Mouse (Mus musculus): ENCODE measurements at regions not wholly inside any gene's neighbourhood (a gene's known extent, or its start where the extent isn't known, plus 50 kb on each side); places are given as distances from the start of the nearest gene placed in this dataset.

- TF ChIP-seq CTCF (IDR thresholded peaks at IDR 0.05) = no peak
- intact Hi-C loops (cut with DNase I) = no loop called here
- H3K4me3 ChIP-seq = no peak overlapping the region
- no peak overlapping the region for H3K27ac ChIP-seq
- DNase-seq = no peak
Observed at GRCm38 (mm10) chr13:83955701-83956100, 266.4 kb upstream of the Tmem161b start.

DNA sequence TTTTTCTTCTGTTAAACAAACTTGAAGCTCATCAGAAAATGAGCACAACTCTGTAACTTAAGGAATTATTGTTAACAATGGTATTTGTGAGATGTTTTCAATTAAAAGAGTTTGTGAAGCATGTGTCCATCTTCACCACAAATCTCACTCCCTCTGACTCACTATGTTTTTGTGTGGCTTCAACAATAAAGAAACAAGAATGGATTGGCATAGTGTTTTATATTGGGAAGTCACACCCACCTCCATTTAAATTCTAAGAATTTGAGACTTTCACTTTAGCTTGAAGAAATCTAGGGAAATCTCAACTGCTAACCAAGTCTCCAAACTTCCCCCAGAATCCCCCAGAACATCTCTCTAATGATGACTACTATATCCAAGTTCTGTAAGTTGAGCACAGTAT, 243.6 kb upstream of the Tmem161b start:
- intact Hi-C loops (cut with DNase I) = no loop called here
- DNase-seq = no peak
- Histone ChIP-seq H3K27ac (no peak overlapping the region), H3K4me3 (no peak overlapping the region)
- no peak for TF ChIP-seq CTCF (IDR thresholded peaks at IDR 0.05)

DNA sequence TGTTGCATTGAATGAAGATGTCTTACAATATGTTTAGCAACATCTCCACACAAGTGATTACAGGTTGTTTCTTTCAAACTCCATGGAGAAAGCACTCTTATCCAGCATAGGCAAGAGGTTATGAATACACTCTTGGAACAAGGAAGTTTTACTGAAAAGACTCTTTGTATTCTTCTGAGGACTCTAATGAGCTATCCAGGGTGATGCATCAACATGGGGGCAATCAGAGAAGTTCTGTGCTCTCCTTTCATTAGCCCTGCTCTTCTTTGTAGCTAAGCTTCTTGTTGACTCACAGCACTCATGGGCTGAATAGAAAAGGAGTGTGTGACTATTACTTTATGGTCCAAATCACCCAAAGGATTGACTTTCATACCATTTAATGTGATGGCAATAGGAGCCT, 242.6 kb upstream of the Tmem161b start:
- Histone ChIP-seq H3K27ac (no peak overlapping the region), H3K4me3 (no peak overlapping the region)
- intact Hi-C loops (cut with DNase I) = no loop called here
- DNase-seq = no peak
- TF ChIP-seq CTCF (IDR thresholded peaks at IDR 0.05) = no peak

DNA sequence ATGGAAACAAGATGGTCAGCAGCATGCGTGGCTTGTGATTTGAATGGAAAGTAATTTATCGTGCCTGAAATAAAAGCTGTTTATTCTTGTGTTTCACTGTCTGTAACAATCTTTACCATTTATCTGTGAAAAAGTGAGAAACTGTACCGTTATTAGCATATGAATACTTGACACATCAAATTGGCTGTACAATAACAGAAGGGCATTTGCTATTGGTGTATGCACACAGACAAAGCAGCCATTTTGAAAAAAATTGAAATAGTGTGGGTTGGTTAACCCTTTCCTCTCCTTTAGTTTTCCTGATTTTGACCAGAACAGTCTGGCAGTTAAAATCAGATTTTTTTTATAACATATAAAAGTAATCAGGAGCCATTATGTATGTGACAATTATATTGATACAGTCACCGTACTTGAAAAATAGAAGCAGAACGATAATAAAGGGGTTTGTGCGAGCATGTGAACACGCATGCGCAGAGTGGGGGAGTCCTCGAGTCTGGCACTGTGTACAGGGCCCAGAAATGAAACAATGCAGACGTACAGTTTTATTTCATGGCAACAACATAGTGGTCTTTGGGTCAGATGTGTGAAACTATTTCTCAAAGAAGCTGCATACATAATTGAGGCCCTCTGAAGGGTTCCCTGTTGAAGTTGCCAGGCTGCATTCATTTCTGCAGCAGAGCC, 237.3 kb upstream of the Tmem161b start:
- Histone ChIP-seq H3K4me3 (no peak overlapping the region), H3K27ac (no peak overlapping the region)
- intact Hi-C loops (cut with DNase I) = no loop called here
- TF ChIP-seq CTCF (IDR thresholded peaks at IDR 0.05) = no peak
- no peak for DNase-seq

GRCm38 (mm10) chr13:83987746-83988423, 234.2 kb upstream of the Tmem161b start:
- Histone ChIP-seq H3K4me3 (no peak overlapping the region), H3K27ac (no peak overlapping the region)
- no peak for DNase-seq
- TF ChIP-seq CTCF (IDR thresholded peaks at IDR 0.05) = no peak
- intact Hi-C loops (cut with DNase I) = no loop called here

- TF ChIP-seq CTCF (IDR thresholded peaks at IDR 0.05) = no peak
- no peak overlapping the region for H3K4me3 ChIP-seq
- no peak overlapping the region for H3K27ac ChIP-seq
- no peak for DNase-seq
- intact Hi-C loops (cut with DNase I) = no loop called here
Observed at GRCm38 (mm10) chr13:83988517-83988916, 233.6 kb upstream of the Tmem161b start.

DNA sequence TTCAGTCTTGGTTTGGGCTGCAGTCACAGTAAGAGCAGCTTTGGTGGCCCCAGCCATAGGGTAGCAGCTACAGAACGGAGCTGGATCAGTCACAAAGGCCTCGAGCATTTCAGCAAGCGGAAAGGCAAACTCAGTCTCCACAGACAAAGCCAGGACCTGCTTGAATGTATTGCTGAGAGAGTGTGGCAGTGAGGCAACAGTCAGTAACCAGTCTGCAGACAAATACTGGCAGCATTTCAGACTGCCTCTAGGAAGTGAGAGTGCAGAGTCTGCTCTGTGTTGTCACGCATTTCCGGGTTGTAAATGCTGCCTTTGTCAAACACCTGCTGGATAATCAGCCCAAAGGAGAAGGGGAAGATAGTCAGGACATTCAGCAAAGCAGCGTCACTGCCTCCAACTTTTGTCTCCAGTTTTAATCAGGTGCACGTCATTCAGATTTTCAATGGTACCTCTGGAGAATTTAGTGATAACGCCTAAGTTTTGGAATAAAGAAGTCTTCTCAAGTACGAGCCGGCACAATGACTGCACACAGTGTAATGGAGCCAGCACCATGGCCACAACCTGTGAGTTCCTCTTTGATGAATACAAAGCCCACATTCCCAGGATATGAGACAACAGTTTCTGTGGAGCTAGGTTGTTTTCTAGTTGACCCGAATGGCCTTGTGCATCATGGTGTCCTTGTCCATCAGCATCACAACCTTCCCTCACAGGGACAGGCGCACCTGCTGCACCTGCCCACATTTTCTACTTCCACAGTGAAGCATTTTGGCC, 224.3 kb upstream of the Tmem161b start:
- TF ChIP-seq CTCF (IDR thresholded peaks at IDR 0.05) = no peak

GRCm38 (mm10) chr13:84021771-84022170, 200.3 kb upstream of the Tmem161b start:
- no peak for DNase-seq
- Histone ChIP-seq H3K27ac (no peak overlapping the region), H3K4me3 (no peak overlapping the region)
- intact Hi-C loops (cut with DNase I) = no loop called here
- no peak for TF ChIP-seq CTCF (IDR thresholded peaks at IDR 0.05)

More for the DNA sequence above, 224.3 kb upstream of the Tmem161b start:
- Histone ChIP-seq H3K4me3 (no peak overlapping the region), H3K27ac (no peak overlapping the region)
- DNase-seq = no peak
- intact Hi-C loops (cut with DNase I) = no loop called here

- TF ChIP-seq CTCF (IDR thresholded peaks at IDR 0.05) = no peak
- DNase-seq = no peak
- H3K4me3 ChIP-seq = no peak overlapping the region
- intact Hi-C loops (cut with DNase I) = no loop called here
- no peak overlapping the region for H3K27ac ChIP-seq
Observed at GRCm38 (mm10) chr13:84023021-84023420, 199.1 kb upstream of the Tmem161b start.

GRCm38 (mm10) chr13:84023637-84024036, 198.5 kb upstream of the Tmem161b start:
- TF ChIP-seq CTCF (IDR thresholded peaks at IDR 0.05) = no peak
- no peak overlapping the region for H3K4me3 ChIP-seq
- no peak for DNase-seq
- intact Hi-C loops (cut with DNase I) = no loop called here
- H3K27ac ChIP-seq = no peak overlapping the region

- no peak for TF ChIP-seq CTCF (IDR thresholded peaks at IDR 0.05)
- Histone ChIP-seq H3K27ac (no peak overlapping the region), H3K4me3 (no peak overlapping the region)
- DNase-seq = no peak
- intact Hi-C loops (cut with DNase I) = no loop called here
Observed at GRCm38 (mm10) chr13:84025348-84025747, 196.7 kb upstream of the Tmem161b start.

DNA sequence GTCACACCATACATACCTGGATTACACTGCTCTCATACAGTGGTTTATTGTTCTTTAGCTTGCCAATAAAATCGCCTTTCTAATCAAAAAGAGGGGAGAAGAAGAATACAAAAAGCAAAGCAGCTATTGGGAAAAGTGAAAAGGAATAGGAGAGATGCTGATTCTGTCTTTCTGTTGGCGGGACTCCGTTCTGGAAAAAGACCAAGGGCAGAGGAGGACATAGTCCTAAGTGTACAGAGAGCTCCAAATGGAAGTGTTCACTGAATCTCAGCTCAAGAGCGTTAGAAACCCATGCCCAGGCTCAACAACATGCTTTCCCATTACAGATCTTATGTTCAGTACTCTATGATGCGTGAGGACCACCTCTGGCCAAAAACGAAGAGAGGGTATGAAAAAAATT, 174.4 kb upstream of the Tmem161b start:
- Histone ChIP-seq H3K27ac (no peak overlapping the region), H3K4me3 (no peak overlapping the region)
- intact Hi-C loops (cut with DNase I) = no loop called here
- no peak for TF ChIP-seq CTCF (IDR thresholded peaks at IDR 0.05)
- no peak for DNase-seq

DNA sequence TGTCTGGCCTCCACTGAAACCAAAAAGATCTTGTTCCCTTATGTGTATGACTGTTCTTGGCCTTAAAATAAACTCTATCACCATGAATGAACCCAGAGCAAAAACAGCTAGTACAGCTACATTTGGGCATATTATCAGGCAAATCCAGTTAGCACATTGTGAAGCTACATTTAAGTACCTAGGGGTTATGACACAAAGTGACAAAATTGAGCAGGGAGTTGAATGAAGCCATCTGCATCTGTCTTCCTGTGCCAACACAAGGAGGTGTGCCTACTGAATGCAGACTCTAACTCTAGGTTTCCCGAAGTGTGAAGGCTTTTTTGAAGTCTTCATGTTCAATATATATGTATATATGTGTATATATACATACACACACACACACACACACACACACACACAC, 169.9 kb upstream of the Tmem161b start:
- no peak for DNase-seq
- intact Hi-C loops (cut with DNase I) = no loop called here
- TF ChIP-seq CTCF (IDR thresholded peaks at IDR 0.05) = no peak
- Histone ChIP-seq H3K4me3 (no peak overlapping the region), H3K27ac (no peak overlapping the region)
